In the genomic region with DNA sequence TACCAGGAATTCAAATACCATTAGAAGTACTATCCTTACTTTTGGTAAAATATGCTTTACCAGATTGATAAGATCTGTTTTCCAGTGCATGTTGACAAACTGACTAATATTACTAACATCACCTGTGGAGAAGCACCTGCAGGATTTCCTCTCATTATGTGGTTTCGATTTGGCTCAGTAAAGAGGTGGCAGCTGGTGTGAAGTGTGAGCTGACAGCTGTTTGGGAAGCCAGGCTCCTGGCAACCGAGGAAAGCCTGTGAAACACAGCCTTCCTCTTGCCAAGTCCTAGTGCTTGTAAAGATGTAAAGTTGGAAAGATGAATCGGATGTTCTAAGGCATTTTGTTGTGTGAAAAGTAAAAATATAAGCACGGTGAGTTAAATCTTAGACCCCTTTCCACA, we compare ENCODE assay signal across 8 mouse cellular contexts. TPM values are rescaled to one million over a fixed set of nuclear protein-coding genes. Genes with fewer than 3 reads are reported as not detected.
DNase-seq lines count a peak whose midpoint lies in the region; ATAC-seq lines count a peak whose summit lies in the region.

No protein-coding gene starts in this region.

- DNase-seq in lung, postnatal 36 days: peak; percentile 22
- DNase-seq in lung, postnatal 4 days: no peak
- DNase-seq in frontal cortex, postnatal 36 days (ENCODE audit: low spot score in 2 of 2): peak; percentile 40 to 57
- DNase-seq in left cerebral cortex, postnatal 14 days (ENCODE audit: low spot score in 2 of 2): peak; percentile 61 to 73
- DNase-seq in thymus, postnatal 36 days: peak; percentile 9 to 47
- DNase-seq in kidney, adult 18-20 months: no peak
- no peak for DNase-seq in heart, postnatal 36 days

- ATAC-seq in activated CD4-positive, CD25-positive, alpha-beta regulatory T cell, adult 4 months: no peak

- intact Hi-C loops in left cerebral cortex, postnatal 14 days (cut with DNase I): no loop called here
- intact Hi-C loops in heart, postnatal 36 days (cut with DNase I): no loop called here

RNA-seq across cellular contexts. Expression of gene Efcab5, which starts 7.9 kb away (rescaled TPM):
- total RNA-seq in left cerebral cortex, postnatal 14 days (2021): 1 to 10 TPM; 2.3 to 2.7 TPM
- under 1 TPM; 0.31 to 0.73 TPM for total RNA-seq in heart, postnatal 36 days (2021)
- polyA plus RNA-seq in activated CD4-positive, CD25-positive, alpha-beta regulatory T cell, adult 4 months (2017; shearing (Covaris generic)): under 1 TPM; 0.07 to 0.23 TPM

RNA-seq across cellular contexts. Expression of gene Ssh2, which starts 35.2 kb away (rescaled TPM):
- 10 to 100 TPM; 40.5 to 42.8 TPM for total RNA-seq in left cerebral cortex, postnatal 14 days (2021)
- 10 to 100 TPM; 78.2 to 96.2 TPM for total RNA-seq in heart, postnatal 36 days (2021)
- 10 to 100 TPM; 70.5 to 71.3 TPM for polyA plus RNA-seq in activated CD4-positive, CD25-positive, alpha-beta regulatory T cell, adult 4 months (2017; shearing (Covaris generic))

Comparison
In these comparisons a context has a peak if more than half of its experiments do, and no peak if none do; other contexts are left out.
1. DNase-seq: peak in lung, postnatal 36 days (single experiment), frontal cortex, postnatal 36 days (2 of 2), left cerebral cortex, postnatal 14 days (2 of 2) and thymus, postnatal 36 days (2 of 2); none in lung, postnatal 4 days (0 of 2), kidney, adult 18-20 months (single experiment) and heart, postnatal 36 days (0 of 2).